Mouse (Mus musculus) kidney, postnatal 0 days (tissue): ENCODE measurements around the gene Ccdc97. TPM values are rescaled to one million over a fixed set of nuclear protein-coding genes. Genes with fewer than 3 reads are reported as not detected.
A peak's percentile ranks its signal among the peaks of the same experiment; 100 is the strongest.

ENCODE experiments used
- ATAC-seq: fragments of 200-750 bp; cut with Nextera tagmentation; replicated peaks from 2 replicates; pipeline ENCODE4 v1.8.0; 2017; ENCODE audit warnings: low read depth, moderate number of reproducible peaks, moderate TSS enrichment, moderate library complexity; ENCODE audit not compliant: low FRiP score
- DNase-seq: peaks from one replicate; pipeline ENCODE4 v3.0.0-alpha.2; 2016; ENCODE audit warnings: low spot score
- H3K27ac ChIP-seq: fragments of 300-500 bp; sonication (generic); 2 replicates; pipeline ENCODE4 v1.5.1; 2014; ENCODE audit warnings: mild to moderate bottlenecking
- H3K27me3 ChIP-seq: fragments of 300-500 bp; sonication (generic); 2 replicates; pipeline ENCODE4 v1.6.1; 2014; ENCODE audit warnings: low read length, mixed read lengths; ENCODE audit not compliant: insufficient read depth
- H3K36me3 ChIP-seq: fragments of 300-500 bp; sonication (generic); 2 replicates; pipeline ENCODE4 v1.6.1; 2014; ENCODE audit warnings: low read length, mixed read lengths; ENCODE audit not compliant: insufficient read depth
- H3K4me1 ChIP-seq: fragments of 300-500 bp; sonication (generic); replicated peaks from 2 replicates; pipeline ENCODE4 v1.6.1; 2014; ENCODE audit warnings: antibody characterized with exemption, low read length, mixed read lengths; ENCODE audit not compliant: insufficient read depth
- H3K4me2 ChIP-seq: fragments of 300-500 bp; sonication (generic); 2 replicates; pipeline ENCODE4 v1.6.1; 2014; ENCODE audit warnings: mild to moderate bottlenecking, low read length, moderate library complexity, mixed read lengths
- H3K4me3 ChIP-seq: fragments of 300-500 bp; sonication (generic); replicated peaks from 2 replicates; pipeline ENCODE4 v1.5.1; 2014; ENCODE audit warnings: low read depth, low read length
- H3K9ac ChIP-seq: fragments of 300-500 bp; sonication (generic); 2 replicates; pipeline ENCODE4 v1.6.1; 2014; ENCODE audit warnings: low read depth, low read length
- H3K9me3 ChIP-seq: fragments of 300-500 bp; sonication (generic); replicated peaks from 2 replicates; pipeline ENCODE4 v1.6.1; 2016; ENCODE audit warnings: low read length, inconsistent platforms, mixed read lengths
- CTCF ChIP-seq: IDR thresholded peaks from 2 replicates; pipeline ENCODE4 v1.5.1; 2016; ENCODE audit warnings: antibody characterized with exemption, low read depth, mild to moderate bottlenecking, moderate library complexity
- WGBS: fragments of 180-500 bp; shearing (Covaris S2); extraction: QIAGEN DNeasy Blood & Tissue Kit; methylation state at CpG from one replicate; pipeline ENCODE4 v1.1.7; 2014; 5-methylcytosine and 5-hydroxymethylcytosine counted together
- polyA plus RNA-seq: library from polyadenylated mRNA; unstranded; fragments of >200 nt; fragmentation: Nextera tagmentation; extraction: Ambion mirVana; gene quantifications from 2 replicates; pipeline ENCODE4 v1.2.1, GENCODE M21; 2015

Ccdc97 gene
- polyA plus RNA-seq, 1 experiment from 2014 or later, result 19.4 TPM

- Histone ChIP-seq H3K4me3 (no peak overlapping the region), H3K4me2 (no peak overlapping the region), H3K27ac (no peak overlapping the region), H3K9me3 (no peaks in the 10 kb centered on the region), H3K4me1 (peaks cover 12% of the 10 kb centered on the region; the same call in 1 of the 2 replicates), H3K27me3 (no peaks in the 10 kb centered on the region), H3K36me3 (peaks cover 47% of the 10 kb centered on the region), H3K9ac (no peak overlapping the region)
- 96% methylated on average over 22 of the region's 22 CpGs for WGBS
- TF ChIP-seq CTCF, result no peak
- no peak for DNase-seq
- ATAC-seq, result no peak
Observed at GRCm38 (mm10) chr7:25715731-25716271, 3.1 kb downstream of the Ccdc97 start.

DNA sequence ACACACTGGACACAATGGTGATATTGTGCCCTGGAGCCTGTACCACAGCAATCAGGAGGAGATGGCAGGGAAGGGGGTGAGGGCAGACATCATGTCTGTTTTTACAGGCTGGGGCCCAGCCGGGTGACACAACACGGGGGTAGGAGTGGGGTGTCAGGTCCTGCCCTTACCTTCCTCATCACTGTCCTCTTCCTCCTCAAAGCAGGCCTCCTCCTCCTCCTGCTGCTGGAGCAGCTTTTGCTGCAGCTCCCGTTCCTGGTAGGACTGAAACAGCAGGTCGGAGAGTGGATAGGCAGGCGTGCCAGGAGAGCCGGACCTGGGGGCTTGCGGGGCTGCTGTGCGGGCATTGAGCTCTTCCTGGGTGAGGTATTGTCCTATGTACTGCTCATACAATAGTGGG lies 4.3 kb downstream of the Ccdc97 start:
- Histone ChIP-seq H3K9ac (no peak overlapping the region), H3K4me1 (peaks cover 12% of the 10 kb centered on the region), H3K4me3 (no peak overlapping the region), H3K27ac (no peak overlapping the region), H3K9me3 (no peaks in the 10 kb centered on the region), H3K27me3 (no peaks in the 10 kb centered on the region), H3K4me2 (no peak overlapping the region), H3K36me3 (peaks cover 43% of the 10 kb centered on the region)
- no peak for TF ChIP-seq CTCF
- DNase-seq, result no peak
- ATAC-seq, result no peak
- 93% methylated on average over 8 of the region's 8 CpGs for WGBS

DNA sequence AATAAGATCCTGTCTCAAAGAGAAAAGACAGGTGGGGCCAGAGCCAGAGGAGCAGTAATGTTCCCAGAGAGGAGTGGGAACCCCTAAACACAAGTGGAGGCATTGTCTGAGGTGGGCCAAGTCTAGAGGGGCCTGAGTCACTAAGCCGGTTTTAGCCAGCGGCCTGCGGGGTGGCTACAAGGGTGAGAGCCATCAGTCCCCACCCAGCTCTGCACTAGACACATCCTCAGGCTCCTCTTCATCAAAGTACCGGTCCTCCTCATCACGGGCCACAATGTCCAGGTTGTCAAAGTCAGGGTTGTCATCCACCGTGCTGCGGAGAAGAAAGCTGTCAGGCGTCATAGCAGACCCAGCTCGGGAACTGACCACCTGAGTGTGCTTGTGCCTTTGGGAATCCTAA lies 6.1 kb downstream of the Ccdc97 start:
- DNase-seq (no peak), ATAC-seq (no peak)
- Histone ChIP-seq H3K4me1 (peaks cover 12% of the 10 kb centered on the region), H3K36me3 (peaks cover 43% of the 10 kb centered on the region), H3K27me3 (no peaks in the 10 kb centered on the region), H3K4me2 (no peak overlapping the region), H3K27ac (no peak overlapping the region), H3K4me3 (no peak overlapping the region), H3K9me3 (no peaks in the 10 kb centered on the region), H3K9ac (no peak overlapping the region)
- WGBS, result 83% methylated on average over 9 of the region's 9 CpGs
- no peak for TF ChIP-seq CTCF

- peaks cover 43% of the 10 kb centered on the region for H3K36me3 ChIP-seq
- no peak overlapping the region for H3K9ac ChIP-seq
- H3K4me1 ChIP-seq, result peaks cover 15% of the 10 kb centered on the region
- DNase-seq (no peak), ATAC-seq (no peak)
- no peak for TF ChIP-seq CTCF
- H3K27me3 ChIP-seq, result no peaks in the 10 kb centered on the region
- H3K4me2 ChIP-seq, result no peak overlapping the region
- no peak overlapping the region for H3K27ac ChIP-seq
- 34% methylated on average over 6 of the region's 7 CpGs for WGBS
- H3K9me3 ChIP-seq, result no peaks in the 10 kb centered on the region
- no peak overlapping the region for H3K4me3 ChIP-seq
Observed at GRCm38 (mm10) chr7:25711731-25712197, 7.1 kb downstream of the Ccdc97 start.

DNA sequence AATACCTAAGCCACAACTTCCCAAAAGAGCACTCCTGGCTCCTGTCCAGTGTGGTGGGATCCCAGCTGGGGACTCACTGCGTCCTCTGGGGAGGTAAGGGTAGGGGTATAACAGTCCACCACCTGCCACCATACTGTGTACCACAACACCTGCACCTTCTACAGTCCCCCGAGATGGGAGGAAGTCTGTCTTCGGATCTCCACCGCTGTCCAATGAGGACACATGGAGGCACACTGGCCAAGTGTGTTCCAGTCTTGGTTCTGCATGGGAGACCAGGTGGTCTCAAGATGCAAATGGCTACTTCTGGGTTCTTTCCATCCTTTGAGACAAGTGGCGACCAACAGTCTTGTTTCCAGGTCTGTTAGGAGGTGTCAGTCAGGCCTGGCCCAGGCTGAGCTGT lies 7.7 kb downstream of the Ccdc97 start:
- no peaks in the 10 kb centered on the region for H3K9me3 ChIP-seq
- H3K36me3 ChIP-seq, result peaks cover 43% of the 10 kb centered on the region
- H3K27ac ChIP-seq, result no peak overlapping the region
- ATAC-seq (no peak), DNase-seq (no peak)
- H3K4me1 ChIP-seq, result peaks cover 15% of the 10 kb centered on the region
- no peaks in the 10 kb centered on the region for H3K27me3 ChIP-seq
- no peak for TF ChIP-seq CTCF
- no peak overlapping the region for H3K4me3 ChIP-seq
- H3K9ac ChIP-seq, result no peak overlapping the region
- no peak overlapping the region for H3K4me2 ChIP-seq
- 66% methylated on average over 5 of the region's 5 CpGs for WGBS

DNA sequence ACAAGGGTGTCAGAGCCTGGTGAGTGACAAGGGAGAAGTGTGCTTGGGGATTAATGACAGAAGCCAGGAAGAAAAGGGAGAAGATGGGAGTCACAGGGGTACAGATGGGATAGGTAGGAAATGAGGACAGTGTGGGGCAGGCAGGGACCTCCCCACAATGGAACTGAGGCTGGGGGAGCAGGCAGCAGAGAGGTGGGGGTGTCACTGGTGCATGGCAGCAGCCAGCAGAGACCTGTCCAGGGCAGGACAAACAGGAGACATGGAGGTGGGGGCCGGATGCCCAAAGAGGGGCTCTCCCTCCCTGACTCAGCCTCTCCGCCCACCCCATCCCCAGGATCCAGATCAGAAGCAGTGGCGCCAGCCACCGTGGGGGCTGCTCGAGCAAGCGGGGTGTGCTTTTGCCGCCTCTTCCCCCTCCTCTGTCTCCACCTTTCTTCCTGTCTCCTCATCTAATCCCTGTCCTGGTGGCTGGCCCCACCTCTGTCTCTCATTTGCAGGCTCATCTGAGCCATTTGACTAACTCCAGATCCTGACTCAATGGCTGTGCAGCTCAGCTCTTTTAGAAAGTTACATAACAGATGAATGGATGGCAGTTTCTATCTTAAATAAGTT lies 8.3 kb downstream of the Ccdc97 start:
- WGBS, result 8% methylated on average over 7 of the region's 7 CpGs

More for the DNA sequence above, 8.3 kb downstream of the Ccdc97 start:
- peaks cover 19% of the 10 kb centered on the region for H3K4me1 ChIP-seq
- peak overlapping the region; percentile 3; the same call in 1 of the 2 replicates for H3K4me2 ChIP-seq
- DNase-seq (no peak), ATAC-seq (0 out of 2 replicates have a peak, but pooled peaks have one; percentile 6)
- 0 out of 2 replicates have a peak overlapping the region, but pooled peaks have one; percentile 35 for H3K9ac ChIP-seq
- H3K9me3 ChIP-seq, result no peaks in the 10 kb centered on the region
- no peak overlapping the region for H3K27ac ChIP-seq
- H3K4me3 ChIP-seq, result no peak overlapping the region
- no peak for TF ChIP-seq CTCF
- H3K27me3 ChIP-seq, result no peaks in the 10 kb centered on the region
- H3K36me3 ChIP-seq, result peaks cover 39% of the 10 kb centered on the region
